Mouse (Mus musculus): ENCODE measurements around the gene Entpd6. TPM values are rescaled to one million over a fixed set of nuclear protein-coding genes. Genes with fewer than 3 reads are reported as not detected.

The Entpd6 gene
- total RNA-seq, 2 experiments from 2014 or later = 53.4 to 58.7 TPM

Other genes with a start within 250 kb of the Entpd6 start
- not detected for gene Cst7, start 178.6 kb upstream of the Entpd6 start, total RNA-seq (2021)
- gene Apmap, start 140.5 kb upstream of the Entpd6 start, total RNA-seq (2021) = 10 to 100 TPM; 49.1 to 50.1 TPM
- 10 to 100 TPM; 17.1 to 17.5 TPM for gene Acss1, start 80.5 kb upstream of the Entpd6 start, total RNA-seq (2021)
- not detected for gene Vsx1, start 59.7 kb upstream of the Entpd6 start, total RNA-seq (2021)
- 100 to 1,000 TPM; 120 to 124 TPM for gene Pygb, start 37.7 kb downstream of the Entpd6 start, total RNA-seq (2021)
- gene Abhd12, start 155.7 kb downstream of the Entpd6 start, total RNA-seq (2021) = 100 to 1,000 TPM; 241 to 246 TPM
- 1 to 10 TPM; 1.5 to 2.1 TPM for gene Gins1, start 156.4 kb downstream of the Entpd6 start, total RNA-seq (2021)